In the genomic region with DNA sequence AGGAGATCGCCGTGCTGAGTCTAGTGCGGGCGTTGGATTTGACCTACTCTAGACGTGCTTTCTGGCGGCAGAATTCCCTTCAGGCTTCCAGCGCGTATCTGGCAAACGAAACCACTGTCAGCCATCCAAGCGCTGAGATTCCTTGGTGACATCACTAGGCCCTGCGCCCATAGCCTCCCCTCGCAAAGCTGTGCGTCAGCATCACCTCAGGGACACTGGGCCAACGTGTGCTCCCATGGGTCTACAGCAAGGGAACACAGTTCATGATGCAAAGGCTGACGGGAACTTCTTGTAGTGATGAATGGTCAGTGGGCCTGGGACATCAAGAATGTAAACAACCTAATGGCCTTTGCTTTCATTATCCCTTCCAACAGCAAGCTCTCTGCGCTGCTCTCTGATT, we compare ENCODE assay signal across 9 mouse cellular contexts.
A peak's percentile ranks its signal among the peaks of the same experiment; 100 is the strongest.
DNase-seq lines count a peak whose midpoint lies in the region; TF ChIP-seq lines count a peak whose summit lies in the region.
"Had no signal": no experiment of that assay in that cellular context is flagged by ENCODE, and none has a peak within 500 bp of the region (broad histone marks: within the 10 kb centered on the region; RNA-seq: fewer than 3 reads in every experiment).

No protein-coding gene starts in this region.

- no peaks in the 10 kb centered on the region for H3K36me3 ChIP-seq in hindbrain, embryonic 10.5 days

- DNase-seq in adrenal gland, adult 2 months: peak; percentile 51
- DNase-seq in gastrocnemius, adult 2 months: peak; percentile 84
- DNase-seq in kidney, adult 8-10 months: peak; percentile 13 to 37
- DNase-seq in ovary, adult 18-20 months (ENCODE audit: low spot score): peak; percentile 46
- no peak for DNase-seq in hindbrain, embryonic 10.5 days (ENCODE audit: low spot score)
- DNase-seq in right cerebral cortex, adult 2 months (ENCODE audit: low spot score in 2 of 2): no peak
- DNase-seq in right cerebral cortex, postnatal 4 days: no peak
- DNase-seq in layer of hippocampus, adult 8-10 months (ENCODE audit: low spot score in 2 of 2): no peak

- intact Hi-C loops in gastrocnemius, adult 2 months (cut with DNase I): loop anchor here (1.0 to 10.0 kb wide), 3 partner anchors 291 to 658 kb away; partner anchors contain the start of gene Adamts9

- peak overlapping the region; percentile 52 for H3K27ac ChIP-seq in gastrocnemius, adult 2 months
- H3K27ac ChIP-seq in hindbrain, embryonic 10.5 days: no peak overlapping the region
- H3K27ac ChIP-seq: hindbrain, postnatal 0 days had no signal

- H3K9me3 ChIP-seq in hindbrain, embryonic 10.5 days: no peaks in the 10 kb centered on the region

- H3K4me1 ChIP-seq in hindbrain, embryonic 10.5 days (replicated peaks): peaks cover 12% of the 10 kb centered on the region

- WGBS in hindbrain, embryonic 10.5 days: 80% methylated on average over 16 of the region's 16 CpGs

- TF ChIP-seq CTCF in gastrocnemius, adult 2 months (IDR thresholded peaks at IDR 0.05): no peak

- H3K4me3 ChIP-seq in gastrocnemius, adult 2 months: peak overlapping the region; percentile 50
- no peak overlapping the region for H3K4me3 ChIP-seq in hindbrain, embryonic 10.5 days

- H3K27me3 ChIP-seq in hindbrain, embryonic 10.5 days (ENCODE audit: insufficient read depth, poor library complexity, severe bottlenecking): no peaks in the 10 kb centered on the region

Comparison
In these comparisons a context has a peak if more than half of its experiments do, and no peak if none do; other contexts are left out.
1. DNase-seq: peak in adrenal gland, adult 2 months (single experiment), gastrocnemius, adult 2 months (single experiment), kidney, adult 8-10 months (2 of 2) and ovary, adult 18-20 months (single experiment); none in hindbrain, embryonic 10.5 days (single experiment), right cerebral cortex, adult 2 months (0 of 2), right cerebral cortex, postnatal 4 days (single experiment) and layer of hippocampus, adult 8-10 months (0 of 2).